Mouse (Mus musculus) heart, embryonic 14.5 days (tissue): ENCODE data around the gene Rhoc. TPM values are rescaled to one million over a fixed set of nuclear protein-coding genes. Genes with fewer than 3 reads are reported as not detected.
A peak's percentile ranks its signal among the peaks of the same experiment; 100 is the strongest.
"Not testable (repeated sequence)": the region's sequence is repeated elsewhere in the genome, so short reads cannot be mapped to it uniquely, and the experiment has no call there.

Experiments used
- ATAC-seq: fragments of 200-750 bp; cut with Nextera tagmentation; 2 replicates; pipeline ENCODE4 v1.8.0; 2017; ENCODE audit warnings: low read depth, moderate TSS enrichment; ENCODE audit not compliant: insufficient number of reproducible peaks, insufficient read depth, low FRiP score
- H3K27ac ChIP-seq, 2 experiments: fragments of 200-500 bp in 1 of 2; fragments of 300-500 bp in 1 of 2; sonication (generic) in 1 of 2; replicated peaks in 1 of 2; 2 replicates each; pipeline ENCODE4 v1.5.1; 2012 to 2014; ENCODE audit warnings: low read depth in 2 of 2, low read length in 2 of 2, control low read depth in 1 of 2, mild to moderate bottlenecking in 1 of 2, mixed read lengths in 1 of 2; ENCODE audit not compliant: control insufficient read depth in 1 of 2, insufficient read depth in 1 of 2
- H3K27me3 ChIP-seq: fragments of 300-500 bp; sonication (generic); 2 replicates; pipeline ENCODE4 v1.6.1; 2014; ENCODE audit warnings: mild to moderate bottlenecking, low read length, control low read depth; ENCODE audit not compliant: control insufficient read depth, insufficient read depth
- H3K36me3 ChIP-seq: fragments of 300-500 bp; sonication (generic); 2 replicates; pipeline ENCODE4 v1.6.1; 2014; ENCODE audit warnings: mild to moderate bottlenecking, control low read depth, low read length, mixed read lengths; ENCODE audit not compliant: control insufficient read depth, insufficient read depth
- H3K4me1 ChIP-seq, 2 experiments: fragments of 200-500 bp in 1 of 2; fragments of 300-500 bp in 1 of 2; sonication (generic) in 1 of 2; 2 replicates each; pipeline ENCODE4 v1.6.1; 2012 to 2014; ENCODE audit warnings: low read length in 2 of 2, control low read depth in 1 of 2, mixed read lengths in 1 of 2; ENCODE audit not compliant: control insufficient read depth in 2 of 2, insufficient read depth in 2 of 2
- H3K4me2 ChIP-seq: fragments of 300-500 bp; sonication (generic); 2 replicates; pipeline ENCODE4 v1.6.1; 2014; ENCODE audit warnings: mild to moderate bottlenecking, low read length
- H3K4me3 ChIP-seq, 2 experiments: fragments of 200-500 bp in 1 of 2; fragments of 300-500 bp in 1 of 2; sonication (generic) in 1 of 2; 2 replicates each; pipeline ENCODE4 v1.5.1; 2012 to 2014; ENCODE audit warnings: low read length in 2 of 2, mild to moderate bottlenecking in 2 of 2, control low read depth in 1 of 2, low read depth in 1 of 2, moderate library complexity in 1 of 2; ENCODE audit not compliant: control insufficient read depth in 1 of 2, insufficient read depth in 1 of 2
- H3K9ac ChIP-seq: fragments of 300-500 bp; sonication (generic); 2 replicates; pipeline ENCODE4 v1.6.1; 2014; ENCODE audit warnings: mild to moderate bottlenecking, low read length
- H3K9me3 ChIP-seq: fragments of 300-500 bp; sonication (generic); 2 replicates; pipeline ENCODE4 v1.6.1; 2016; ENCODE audit warnings: low read length, control low read depth; ENCODE audit not compliant: control insufficient read depth
- WGBS: fragments of 180-500 bp; shearing (Covaris S2); extraction: QIAGEN DNeasy Blood & Tissue Kit; methylation state at CpG from one replicate; pipeline ENCODE4 v1.1.7; 2014; 5-methylcytosine and 5-hydroxymethylcytosine counted together
- polyA plus RNA-seq: library from polyadenylated mRNA; unstranded; fragments of >200 nt; fragmentation: Nextera tagmentation; extraction: Ambion mirVana; gene quantifications from 2 replicates; pipeline ENCODE4 v1.2.1, GENCODE M21; 2014

The Rhoc gene
- polyA plus RNA-seq, 1 experiment from 2014 or later = 202 TPM

- 31% methylated on average over 18 of the region's 20 CpGs for WGBS
- H3K27me3 ChIP-seq, H3K4me1 ChIP-seq, H3K9me3 ChIP-seq, H3K9ac ChIP-seq, H3K36me3 ChIP-seq, ATAC-seq, H3K27ac ChIP-seq, H3K4me3 ChIP-seq: not testable (repeated sequence)
- H3K4me2 ChIP-seq = peak overlapping the region; percentile 18; the same call in 1 of the 2 replicates
These were observed 25.9 kb upstream of the Rhoc start for GRCm38 (mm10) chr3:104762103-104762863.

DNA sequence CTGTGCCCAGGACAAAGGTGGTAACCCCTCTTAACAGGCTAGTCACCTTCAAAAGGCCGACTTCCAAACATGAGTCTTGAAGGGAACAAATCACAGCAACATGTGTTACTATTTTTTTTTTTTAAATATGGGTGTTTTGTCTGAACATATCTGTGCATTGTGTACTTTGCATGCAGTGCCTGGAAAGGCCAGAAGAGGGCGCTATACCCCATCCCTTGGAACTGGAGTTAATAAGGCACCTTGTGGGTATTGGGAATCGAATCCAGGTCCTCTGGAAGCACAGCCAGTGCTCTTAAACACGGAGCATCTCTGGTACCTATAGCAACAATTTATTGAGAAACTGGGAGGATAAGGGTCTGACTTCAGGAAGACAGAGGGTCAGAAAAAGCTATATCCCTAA, 23.2 kb upstream of the Rhoc start:
- WGBS = 19% methylated on average over 4 of the region's 4 CpGs

DNA sequence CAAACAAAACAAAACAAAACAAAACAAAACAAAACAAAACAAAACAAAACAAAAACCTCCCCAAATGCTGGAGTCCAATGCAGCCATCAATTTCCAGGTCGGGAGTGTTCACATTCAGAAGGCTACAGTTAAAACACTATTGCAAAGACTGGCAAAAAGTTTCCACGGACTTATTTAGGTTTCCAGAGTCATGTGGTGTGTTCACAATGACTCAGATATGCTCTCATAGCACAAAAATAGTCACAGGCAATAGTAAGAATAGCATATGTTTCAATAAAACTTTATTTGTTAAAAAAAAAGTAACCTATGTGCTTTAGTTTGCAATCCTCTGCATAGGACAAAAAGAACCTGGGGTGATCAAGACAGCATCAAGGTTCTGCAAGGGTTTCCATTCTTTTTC, 21.0 kb upstream of the Rhoc start:
- Histone ChIP-seq H3K36me3 (no peaks in the 10 kb centered on the region), H3K4me3 (no peak overlapping the region), H3K4me1 (no peaks in the 10 kb centered on the region; a peak in 1 of 4 replicates), H3K27ac (no peak overlapping the region), H3K9ac (no peak overlapping the region), H3K27me3 (no peaks in the 10 kb centered on the region), H3K9me3 (no peaks in the 10 kb centered on the region), H3K4me2 (no peak overlapping the region)
- WGBS = 54% methylated on average over 2 of the region's 2 CpGs
- no peak for ATAC-seq

More for the DNA sequence above, 23.2 kb upstream of the Rhoc start:
- no peaks in the 10 kb centered on the region for H3K36me3 ChIP-seq
- no peak overlapping the region for H3K4me3 ChIP-seq
- no peaks in the 10 kb centered on the region for H3K9me3 ChIP-seq
- peaks cover 2 to 6% of the 10 kb centered on the region in 2 experiments; a peak in 1 of 4 replicates for H3K4me1 ChIP-seq
- ATAC-seq = no peak
- no peak overlapping the region for H3K27ac ChIP-seq
- no peaks in the 10 kb centered on the region for H3K27me3 ChIP-seq
- no peak overlapping the region for H3K9ac ChIP-seq
- H3K4me2 ChIP-seq = no peak overlapping the region

DNA sequence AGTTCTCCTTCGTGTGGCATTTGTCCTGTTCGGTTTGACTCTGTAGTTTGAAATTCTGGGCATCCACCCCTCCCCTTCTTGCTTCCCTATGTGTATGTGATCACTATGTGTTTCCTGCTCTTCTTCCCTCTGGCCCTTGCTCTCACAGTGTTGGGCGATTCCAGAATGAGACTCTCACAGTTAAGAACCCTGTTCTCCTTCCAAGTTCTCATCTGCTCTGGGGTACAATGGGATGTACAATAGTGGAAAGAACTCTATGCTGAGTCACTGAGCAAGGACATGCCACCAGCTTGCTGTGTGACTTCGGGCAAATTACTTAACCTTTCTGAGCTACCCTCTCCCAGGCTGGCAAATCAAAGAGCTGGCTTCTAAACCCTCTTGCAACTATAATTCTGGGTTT, 20.5 kb upstream of the Rhoc start:
- no peak for ATAC-seq
- WGBS = 74% methylated on average over 4 of the region's 4 CpGs
- Histone ChIP-seq H3K4me3 (no peak overlapping the region), H3K36me3 (no peaks in the 10 kb centered on the region), H3K9me3 (no peaks in the 10 kb centered on the region), H3K4me1 (no peaks in the 10 kb centered on the region; a peak in 1 of 4 replicates), H3K27me3 (no peaks in the 10 kb centered on the region), H3K4me2 (no peak overlapping the region), H3K27ac (no peak overlapping the region), H3K9ac (no peak overlapping the region)

DNA sequence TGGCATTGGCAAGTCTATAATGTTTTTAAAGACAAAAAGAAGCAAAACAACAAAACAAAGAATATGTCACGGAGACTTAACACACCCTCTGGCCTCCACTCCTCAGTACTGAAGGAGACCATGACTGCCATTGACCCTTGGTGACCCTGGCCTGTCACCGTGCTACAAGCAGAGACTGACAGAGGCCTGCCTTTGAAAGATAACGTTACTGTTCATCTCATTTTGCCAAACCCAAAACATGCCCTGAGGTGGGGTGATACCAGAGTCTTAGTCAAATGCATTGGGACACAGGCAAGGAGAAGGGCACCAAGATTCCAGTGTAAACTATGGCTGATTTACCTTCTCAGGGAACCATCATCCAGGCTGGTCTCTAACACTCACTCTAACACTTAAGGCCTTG, 19.0 kb upstream of the Rhoc start:
- no peaks in the 10 kb centered on the region for H3K9me3 ChIP-seq
- no peaks in the 10 kb centered on the region for H3K27me3 ChIP-seq
- H3K4me1 ChIP-seq = peaks cover 0 to 4% of the 10 kb centered on the region in 2 experiments; a peak in 2 of 4 replicates
- H3K4me3 ChIP-seq = no peak overlapping the region
- no peak overlapping the region for H3K4me2 ChIP-seq
- 45% methylated on average over 3 of the region's 3 CpGs for WGBS
- no peak overlapping the region for H3K9ac ChIP-seq
- no peak overlapping the region for H3K27ac ChIP-seq
- no peaks in the 10 kb centered on the region for H3K36me3 ChIP-seq
- no peak for ATAC-seq

- Histone ChIP-seq H3K9me3 (no peaks in the 10 kb centered on the region), H3K4me3 (no peak overlapping the region), H3K4me2 (no peak overlapping the region), H3K9ac (no peak overlapping the region), H3K4me1 (peaks cover 0 to 4% of the 10 kb centered on the region in 2 experiments; a peak in 2 of 4 replicates), H3K27me3 (no peaks in the 10 kb centered on the region), H3K36me3 (no peaks in the 10 kb centered on the region), H3K27ac (no peak overlapping the region)
- 55% methylated on average over 10 of the region's 10 CpGs for WGBS
- no peak for ATAC-seq
These were observed 18.1 kb upstream of the Rhoc start for GRCm38 (mm10) chr3:104770035-104770434.

- WGBS = 77% methylated on average over 3 of the region's 3 CpGs
- Histone ChIP-seq H3K4me3 (no peak overlapping the region), H3K4me1 (peaks cover 0 to 4% of the 10 kb centered on the region in 2 experiments; a peak in 2 of 4 replicates), H3K27ac (no peak overlapping the region), H3K9me3 (no peaks in the 10 kb centered on the region), H3K27me3 (peaks cover 4% of the 10 kb centered on the region; the same call in 1 of the 2 replicates), H3K9ac (no peak overlapping the region), H3K4me2 (no peak overlapping the region), H3K36me3 (no peaks in the 10 kb centered on the region)
- ATAC-seq = no peak
These were observed 17.3 kb upstream of the Rhoc start for GRCm38 (mm10) chr3:104770918-104771317.

DNA sequence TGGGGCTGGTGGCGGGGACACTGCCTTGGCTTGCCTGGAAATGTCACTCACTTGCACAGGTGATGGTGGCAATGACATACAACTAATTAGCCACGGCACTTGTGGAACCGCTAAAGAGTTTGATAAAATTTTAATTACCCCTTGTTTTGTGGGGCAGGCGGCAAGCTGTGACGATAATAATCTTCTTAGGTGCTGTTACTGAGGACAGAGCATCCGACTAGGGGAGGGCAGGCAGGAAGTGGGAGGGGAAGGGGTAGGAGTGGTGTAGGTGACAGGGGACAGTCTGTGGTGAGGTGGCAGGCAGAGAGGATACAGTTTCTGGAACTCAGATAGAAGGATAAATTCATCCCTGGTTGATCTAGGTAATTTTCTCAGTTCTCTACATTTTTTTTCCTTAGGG, 16.7 kb upstream of the Rhoc start:
- peaks cover 8% of the 10 kb centered on the region for H3K27me3 ChIP-seq
- whole genome bisulfite sequencing = 61% methylated on average over 6 of the region's 6 CpGs
- no peak for ATAC-seq
- no peak overlapping the region for H3K4me2 ChIP-seq
- no peak overlapping the region for H3K9ac ChIP-seq
- H3K4me1 ChIP-seq = peaks cover 0 to 4% of the 10 kb centered on the region in 2 experiments; a peak in 2 of 4 replicates
- no peak overlapping the region for H3K4me3 ChIP-seq
- no peaks in the 10 kb centered on the region for H3K9me3 ChIP-seq
- no peaks in the 10 kb centered on the region for H3K36me3 ChIP-seq
- H3K27ac ChIP-seq = no peak overlapping the region
